8 mouse cellular contexts compared by ENCODE assay signal in genomic region chr3:37419458-37419991, GRCm38 (mm10). TPM values are rescaled to one million over a fixed set of nuclear protein-coding genes. Genes with fewer than 3 reads are reported as not detected.
DNase-seq lines count a peak whose midpoint lies in the region; ATAC-seq and TF ChIP-seq lines count a peak whose summit lies in the region.

Gene Spata5 (plus strand): TSS chr3:37419896.

- peak within 1 kb of the TSS; percentile 93 for H3K27ac ChIP-seq in CH12.LX (ENCODE audit: insufficient read depth, low read depth)
- peak within 1 kb of the TSS; percentile 81 for H3K27ac ChIP-seq in forebrain, embryonic 11.5 days (ENCODE audit: low read depth, low read length)
- peak within 1 kb of the TSS; percentile 97 for H3K27ac ChIP-seq in heart, embryonic 16.5 days (ENCODE audit: low read length)
- peak within 1 kb of the TSS; percentile 91 for H3K27ac ChIP-seq in liver, embryonic 15.5 days (replicated peaks)
- peak within 1 kb of the TSS; percentile 79 for H3K27ac ChIP-seq in neural tube, embryonic 12.5 days

- peak within 1 kb of the TSS; percentile 78 to 98 (median 96) for H3K4me3 ChIP-seq in CH12.LX (replicated peaks in 1 of 3; ENCODE audit: low read depth in 2 of 3, low read length in 2 of 3, poor library complexity in 1 of 3)
- peak within 1 kb of the TSS; percentile 95 for H3K4me3 ChIP-seq in forebrain, embryonic 11.5 days (ENCODE audit: low read depth, low read length)
- H3K4me3 ChIP-seq in heart, embryonic 16.5 days (ENCODE audit: low read length), result peak within 1 kb of the TSS; percentile 96
- peak within 1 kb of the TSS; percentile 83 for H3K4me3 ChIP-seq in liver, embryonic 15.5 days (replicated peaks)
- H3K4me3 ChIP-seq in neural tube, embryonic 12.5 days, result peak within 1 kb of the TSS; percentile 97

- H3K4me1 ChIP-seq in CH12.LX (ENCODE audit: control insufficient read depth in 1 of 2, insufficient read depth in 2 of 2), result peaks cover 6 to 29% of the 10 kb centered on the region in 2 experiments
- H3K4me1 ChIP-seq in forebrain, embryonic 11.5 days (replicated peaks; ENCODE audit: control insufficient read depth, insufficient read depth, low read length), result peaks cover 6% of the 10 kb centered on the region; the same call in 1 of the 2 replicates
- H3K4me1 ChIP-seq in heart, embryonic 16.5 days (ENCODE audit: control insufficient read depth, insufficient read depth, low read length), result peaks cover 18% of the 10 kb centered on the region
- peaks cover 29% of the 10 kb centered on the region for H3K4me1 ChIP-seq in liver, embryonic 15.5 days (replicated peaks)
- peaks cover 13% of the 10 kb centered on the region for H3K4me1 ChIP-seq in neural tube, embryonic 12.5 days

- peaks cover 0 to 20% of the 10 kb centered on the region in 2 experiments for H3K36me3 ChIP-seq in CH12.LX (replicated peaks in 1 of 2; ENCODE audit: control insufficient read depth in 1 of 2, insufficient read depth in 1 of 2, low read length in 1 of 2)
- no peaks in the 10 kb centered on the region for H3K36me3 ChIP-seq in forebrain, embryonic 11.5 days (ENCODE audit: control insufficient read depth, insufficient read depth, low read length)
- H3K36me3 ChIP-seq in heart, embryonic 16.5 days (ENCODE audit: control insufficient read depth, insufficient read depth), result no peaks in the 10 kb centered on the region
- no peaks in the 10 kb centered on the region; the same call in 1 of the 2 replicates for H3K36me3 ChIP-seq in liver, embryonic 15.5 days (replicated peaks)
- no peaks in the 10 kb centered on the region for H3K36me3 ChIP-seq in neural tube, embryonic 12.5 days

- H3K27me3 ChIP-seq in CH12.LX (replicated peaks), result no peaks in the 10 kb centered on the region
- H3K27me3 ChIP-seq in forebrain, embryonic 11.5 days (ENCODE audit: control insufficient read depth, insufficient read depth, low read length), result no peaks in the 10 kb centered on the region
- H3K27me3 ChIP-seq in heart, embryonic 16.5 days (ENCODE audit: control insufficient read depth, insufficient read depth, low read length), result no peaks in the 10 kb centered on the region
- no peaks in the 10 kb centered on the region for H3K27me3 ChIP-seq in liver, embryonic 15.5 days
- H3K27me3 ChIP-seq in neural tube, embryonic 12.5 days (replicated peaks), result no peaks in the 10 kb centered on the region

- H3K79me2 ChIP-seq in CH12.LX (replicated peaks; ENCODE audit: control insufficient read depth, extremely low read depth, insufficient read depth, poor library complexity, severe bottlenecking), result peaks cover 30% of the 10 kb centered on the region

- no peak for TF ChIP-seq RAD21 in CH12.LX (IDR thresholded peaks at IDR 0.05; ENCODE audit: low read depth, low read length)

- H3K9me3 ChIP-seq in CH12.LX (replicated peaks; ENCODE audit: low read length), result no peaks in the 10 kb centered on the region
- no peaks in the 10 kb centered on the region for H3K9me3 ChIP-seq in forebrain, embryonic 11.5 days (ENCODE audit: control insufficient read depth, low read length)
- no peaks in the 10 kb centered on the region for H3K9me3 ChIP-seq in heart, embryonic 16.5 days (replicated peaks; ENCODE audit: control insufficient read depth, low read length)
- no peaks in the 10 kb centered on the region for H3K9me3 ChIP-seq in liver, embryonic 15.5 days (replicated peaks)
- H3K9me3 ChIP-seq in neural tube, embryonic 12.5 days, result no peaks in the 10 kb centered on the region

- no peak for TF ChIP-seq CTCF in CH12.LX (conservative IDR thresholded peaks at IDR 0.05 in 1 of 2, IDR thresholded peaks at IDR 0.05 in 1 of 2; ENCODE audit: low read depth in 2 of 2, low read length in 2 of 2)

- dilution Hi-C loops in CH12.LX (cut with MboI; ENCODE audit: extremely low pct_ligation_motif_present, extremely low pct_unique_long_range_greater_than_20kb, low sequenced_read_pairs), result no loop called here

- peak; percentile 98 for TF ChIP-seq POLR2A in CH12.LX (IDR thresholded peaks at IDR 0.05; ENCODE audit: low read depth, low read length)

- no peak for TF ChIP-seq EP300 in CH12.LX (IDR thresholded peaks at IDR 0.05; ENCODE audit: low read length)

- ATAC-seq in forebrain, embryonic 11.5 days (replicated peaks; ENCODE audit: low FRiP score), result peak; percentile 96
- ATAC-seq in heart, embryonic 16.5 days (replicated peaks; ENCODE audit: extremely low read depth, insufficient read depth, low FRiP score), result peak; percentile 95
- peak; percentile 91 for ATAC-seq in liver, embryonic 15.5 days (ENCODE audit: insufficient read depth)
- peak; percentile 97 for ATAC-seq in neural tube, embryonic 12.5 days (ENCODE audit: low FRiP score, low read depth)

- H3K4me2 ChIP-seq in CH12.LX (ENCODE audit: insufficient read depth, low read depth, poor library complexity, severe bottlenecking), result peak within 1 kb of the TSS; percentile 95
- peak within 1 kb of the TSS; percentile 84 for H3K4me2 ChIP-seq in forebrain, embryonic 11.5 days (ENCODE audit: low read depth, low read length, severe bottlenecking)
- peak within 1 kb of the TSS; percentile 96 for H3K4me2 ChIP-seq in heart, embryonic 16.5 days (ENCODE audit: low read depth, low read length)
- H3K4me2 ChIP-seq in liver, embryonic 15.5 days, result peak within 1 kb of the TSS; percentile 96
- peak within 1 kb of the TSS; percentile 92 for H3K4me2 ChIP-seq in neural tube, embryonic 12.5 days (replicated peaks)

- in situ Hi-C loops in CH12.LX (cut with MboI; ENCODE audit: low pct_ligation_motif_present, low pct_unique_long_range_greater_than_20kb, low sequenced_read_pairs), result loop anchor here (10.0 kb wide), 1 partner anchor 95 kb away; no protein-coding TSS in a partner anchor

- WGBS in forebrain, embryonic 11.5 days, result under 1% methylated on average over 47 of the region's 50 CpGs
- WGBS in heart, embryonic 16.5 days, result 1% methylated on average over 48 of the region's 50 CpGs
- WGBS in liver, embryonic 15.5 days (ENCODE audit: insufficient replicate concordance), result under 1% methylated on average over 50 of the region's 50 CpGs
- WGBS in neural tube, embryonic 12.5 days, result 1% methylated on average over 47 of the region's 50 CpGs

- peak; percentile 99 for DNase-seq in CH12.LX (ENCODE audit: extremely low read depth)
- DNase-seq in c-Kit-positive CD71-positive TER-119-negative erythroid progenitor cells, embryonic 14.5 days (ENCODE audit: low read depth), result peak; percentile 99
- peak; percentile 100 for DNase-seq in forebrain, embryonic 11.5 days (ENCODE audit: low spot score)
- DNase-seq in kidney, postnatal 36 days, result peak; percentile 99
- DNase-seq in telencephalon, adult 2 months (ENCODE audit: low read depth, low spot score), result peak; percentile 98

- peak within 1 kb of the TSS; percentile 86 for H3K9ac ChIP-seq in CH12.LX (ENCODE audit: insufficient read depth, low read depth)
- peak within 1 kb of the TSS; percentile 78 for H3K9ac ChIP-seq in forebrain, embryonic 11.5 days (ENCODE audit: low read length)
- peak within 1 kb of the TSS; percentile 91 for H3K9ac ChIP-seq in heart, embryonic 16.5 days (ENCODE audit: low read length)
- H3K9ac ChIP-seq in liver, embryonic 15.5 days, result peak within 1 kb of the TSS; percentile 81
- H3K9ac ChIP-seq in neural tube, embryonic 12.5 days, result peak within 1 kb of the TSS; percentile 87

TF ChIP-seq in CH12.LX, 34 proteins besides CTCF, POLR2A, EP300 and RAD21:
- 0 out of 2 replicates have a peak, but pooled peaks have one; percentile 29 for TF ChIP-seq ELF1 (IDR thresholded peaks at IDR 0.05; ENCODE audit: low read depth, low read length)
- no peak; the same call in 1 of the 2 replicates for TF ChIP-seq CHD2 (IDR thresholded peaks at IDR 0.05; ENCODE audit: low read length)
- peak; percentile 81 for TF ChIP-seq ZMIZ1 (IDR thresholded peaks at IDR 0.05; ENCODE audit: low read depth, low read length)
- TF ChIP-seq ETS1 (conservative IDR thresholded peaks at IDR 0.05; ENCODE audit: low read depth, low read length), result peak; percentile 67
- no peak; the same call in 1 of the 2 replicates for TF ChIP-seq USF1 (IDR thresholded peaks at IDR 0.05; ENCODE audit: low read depth, low read length)
- TF ChIP-seq MYC (IDR thresholded peaks at IDR 0.05; ENCODE audit: low read depth, low read length), result peak; percentile 85; the same call in 1 of the 2 replicates
- TF ChIP-seq BHLHE40 (IDR thresholded peaks at IDR 0.05; ENCODE audit: low read depth, low read length), result peak; percentile 97
- peak; percentile 95 for TF ChIP-seq NELFE (IDR thresholded peaks at IDR 0.05; ENCODE audit: low read depth, low read length)
- TF ChIP-seq MAX (IDR thresholded peaks at IDR 0.05; ENCODE audit: low read length), result peak; percentile 61
- peak; percentile 67 for TF ChIP-seq SIN3A (IDR thresholded peaks at IDR 0.05; ENCODE audit: low read length)

RNA-seq across cellular contexts. Expression of gene Spata5, which starts in this region (rescaled TPM):
- total RNA-seq in CH12.LX (2012; rRNA removed) (35.0 and 52.0 TPM in 2 replicates), CH12.LX (2014; rRNA removed) (49.7 and 66.1 TPM in 2 replicates)
- polyA plus RNA-seq in CH12.LX (2012; ENCODE audit: insufficient read length, low read depth), result 43.8 and 52.9 TPM in 2 replicates
- polyA plus RNA-seq in forebrain, embryonic 11.5 days (2014; fragmentation: Nextera tagmentation; extraction: Ambion mirVana), result 51.6 and 55.0 TPM in 2 replicates
- polyA plus RNA-seq in heart, embryonic 16.5 days (2015; fragmentation: Nextera tagmentation; extraction: Ambion mirVana), result 20.8 and 22.5 TPM in 2 replicates
- 14.4 and 17.8 TPM in 2 replicates for polyA plus RNA-seq in liver, embryonic 15.5 days (2015; fragmentation: Nextera tagmentation; extraction: Ambion mirVana)
- polyA plus RNA-seq in neural tube, embryonic 12.5 days (2016; fragmentation: Nextera tagmentation; extraction: Ambion mirVana), result 39.8 and 40.7 TPM in 2 replicates

Comparison
In these comparisons a context has a peak if more than half of its experiments do, and no peak if none do; other contexts are left out.
1. Peak in every context shown above with its lines: DNase-seq, ATAC-seq, H3K4me3 ChIP-seq and H3K27ac ChIP-seq.